Mouse (Mus musculus) E14TG2a.4 (cell line): ENCODE measurements around the gene Ss18l1.

ENCODE experiments used
- H3K27me3 ChIP-seq: 2 replicates; pipeline ENCODE4 v1.6.1; 2014; ENCODE audit warnings: low read length, control low read depth; ENCODE audit not compliant: insufficient read depth
- H3K36me3 ChIP-seq: 2 replicates; pipeline ENCODE4 v1.6.1; 2014; ENCODE audit warnings: low read length, control low read depth; ENCODE audit not compliant: insufficient read depth
- H3K4me1 ChIP-seq: replicated peaks from 2 replicates; pipeline ENCODE4 v1.6.1; 2014; ENCODE audit warnings: low read depth, low read length, control low read depth
- H3K4me3 ChIP-seq: replicated peaks from 2 replicates; pipeline ENCODE4 v1.5.1; 2014; ENCODE audit warnings: mild to moderate bottlenecking, low read length
- H3K9me3 ChIP-seq: 2 replicates; pipeline ENCODE4 v1.6.1; 2014; ENCODE audit warnings: low read length, control low read depth
- CTCF ChIP-seq: conservative IDR thresholded peaks from 2 replicates; pipeline ENCODE4 v1.5.1; 2014; ENCODE audit warnings: low read length
- NANOG ChIP-seq: IDR thresholded peaks from 2 replicates; pipeline ENCODE4 v1.6.1; 2014; ENCODE audit warnings: borderline replicate concordance, low read length, mixed read lengths
- POU5F1 ChIP-seq: IDR thresholded peaks from 2 replicates; pipeline ENCODE4 v1.6.1; 2014; ENCODE audit warnings: low read length, borderline replicate concordance

Gene Ss18l1

GRCm38 (mm10) chr2:180070481-180071453 lies 28.5 kb downstream of the Ss18l1 start, which contains the start of gene Mtg2:
Mtg2 (plus strand) TSS chr2:180070588.
- Histone ChIP-seq H3K9me3 (no peaks in the 10 kb centered on the region), H3K36me3 (peaks cover 52% of the 10 kb centered on the region), H3K27me3 (no peaks in the 10 kb centered on the region), H3K4me1 (peaks cover 31% of the 10 kb centered on the region), H3K4me3 (peak within 1 kb of the TSS; percentile 91)
- TF ChIP-seq NANOG (no peak), POU5F1 (no peak), CTCF (no peak)

GRCm38 (mm10) chr2:180071671-180072070 lies 29.4 kb downstream of the Ss18l1 start:
- Histone ChIP-seq H3K4me3 (peak overlapping the region; percentile 91), H3K9me3 (no peaks in the 10 kb centered on the region), H3K36me3 (peaks cover 52% of the 10 kb centered on the region), H3K27me3 (no peaks in the 10 kb centered on the region), H3K4me1 (peaks cover 40% of the 10 kb centered on the region)
- no peak for TF ChIP-seq CTCF
- TF ChIP-seq NANOG = no peak
- no peak for TF ChIP-seq POU5F1

- H3K9me3 ChIP-seq = no peaks in the 10 kb centered on the region
- TF ChIP-seq CTCF = no peak
- no peak for TF ChIP-seq POU5F1
- TF ChIP-seq NANOG = no peak
- H3K27me3 ChIP-seq = no peaks in the 10 kb centered on the region
- peaks cover 52% of the 10 kb centered on the region for H3K36me3 ChIP-seq
- peaks cover 52% of the 10 kb centered on the region for H3K4me1 ChIP-seq
- H3K4me3 ChIP-seq = no peak overlapping the region
These were observed 30.6 kb downstream of the Ss18l1 start for GRCm38 (mm10) chr2:180072886-180073285.

GRCm38 (mm10) chr2:180077622-180078021 lies 35.3 kb downstream of the Ss18l1 start:
- Histone ChIP-seq H3K4me1 (peaks cover 74% of the 10 kb centered on the region), H3K4me3 (peak overlapping the region; percentile 15; the same call in 1 of the 2 replicates), H3K9me3 (no peaks in the 10 kb centered on the region), H3K27me3 (no peaks in the 10 kb centered on the region), H3K36me3 (peaks cover 74% of the 10 kb centered on the region)
- TF ChIP-seq NANOG = no peak
- no peak for TF ChIP-seq CTCF
- no peak for TF ChIP-seq POU5F1

GRCm38 (mm10) chr2:180080680-180081079 lies 38.4 kb downstream of the Ss18l1 start:
- TF ChIP-seq NANOG (no peak), POU5F1 (no peak), CTCF (no peak)
- no peaks in the 10 kb centered on the region for H3K9me3 ChIP-seq
- peaks cover 96% of the 10 kb centered on the region for H3K4me1 ChIP-seq
- no peak overlapping the region for H3K4me3 ChIP-seq
- H3K36me3 ChIP-seq = peaks cover 72% of the 10 kb centered on the region
- no peaks in the 10 kb centered on the region for H3K27me3 ChIP-seq

GRCm38 (mm10) chr2:180083063-180083462 lies 40.8 kb downstream of the Ss18l1 start:
- Histone ChIP-seq H3K4me1 (peaks cover 94% of the 10 kb centered on the region), H3K36me3 (peaks cover 64% of the 10 kb centered on the region), H3K4me3 (no peak overlapping the region), H3K9me3 (no peaks in the 10 kb centered on the region), H3K27me3 (no peaks in the 10 kb centered on the region)
- TF ChIP-seq CTCF = no peak

GRCm38 (mm10) chr2:180084565-180084964 lies 42.3 kb downstream of the Ss18l1 start:
- Histone ChIP-seq H3K4me3 (peak overlapping the region; percentile 14), H3K9me3 (no peaks in the 10 kb centered on the region), H3K27me3 (no peaks in the 10 kb centered on the region), H3K36me3 (peaks cover 50% of the 10 kb centered on the region), H3K4me1 (peaks cover 90% of the 10 kb centered on the region)
- TF ChIP-seq NANOG (no peak), CTCF (no peak), POU5F1 (no peak)

GRCm38 (mm10) chr2:180085926-180086636 lies 43.8 kb downstream of the Ss18l1 start:
- H3K9me3 ChIP-seq = no peaks in the 10 kb centered on the region
- no peak for TF ChIP-seq NANOG
- no peak for TF ChIP-seq CTCF
- TF ChIP-seq POU5F1 = no peak
- peaks cover 75% of the 10 kb centered on the region for H3K4me1 ChIP-seq
- H3K27me3 ChIP-seq = peaks cover 11% of the 10 kb centered on the region
- H3K36me3 ChIP-seq = peaks cover 39% of the 10 kb centered on the region
- H3K4me3 ChIP-seq = peak overlapping the region; percentile 71
